Mouse (Mus musculus) C2C12 (cell line): ENCODE measurements around the gene Glt1d1. TPM values are rescaled to one million over a fixed set of nuclear protein-coding genes. Genes with fewer than 3 reads are reported as not detected.

Source experiments
- H3K27me3 ChIP-seq: one replicate; pipeline ENCODE4 v1.6.1; 2011; ENCODE audit not compliant: control insufficient read depth, insufficient read depth, insufficient read length
- H3K36me3 ChIP-seq: one replicate; pipeline ENCODE4 v1.6.1; 2011; ENCODE audit not compliant: control insufficient read depth, insufficient read depth
- H3K4me3 ChIP-seq: one replicate; pipeline ENCODE4 v1.5.1; 2011; ENCODE audit warnings: mild to moderate bottlenecking, control low read depth; ENCODE audit not compliant: poor library complexity, insufficient read depth, severe bottlenecking
- H3K79me2 ChIP-seq: one replicate; pipeline ENCODE4 v1.6.1; 2011; ENCODE audit not compliant: control insufficient read depth, insufficient read depth
- H3K79me3 ChIP-seq: one replicate; pipeline ENCODE4 v1.6.1; 2011; ENCODE audit warnings: low read depth, control low read depth
- H3ac ChIP-seq: one replicate; pipeline ENCODE3; 2011; ENCODE audit warnings: low read depth; ENCODE audit not compliant: control insufficient read depth, insufficient read length
- CEBPB ChIP-seq: IDR thresholded peaks from one replicate; pipeline ENCODE4 v1.6.1; 2011; ENCODE audit warnings: low read depth, mild to moderate bottlenecking, control low read depth, moderate library complexity
- CTCF ChIP-seq: IDR thresholded peaks from one replicate; pipeline ENCODE4 v1.5.1; 2011; ENCODE audit not compliant: control insufficient read depth, insufficient read depth, insufficient read length
- FOSL1 ChIP-seq: IDR thresholded peaks from one replicate; pipeline ENCODE4 v1.8.0; 2011; ENCODE audit warnings: mild to moderate bottlenecking, low read length; ENCODE audit not compliant: poor library complexity, insufficient read depth, severe bottlenecking
- MAX ChIP-seq: IDR thresholded peaks from one replicate; pipeline ENCODE4 v1.6.1; 2011; ENCODE audit warnings: mild to moderate bottlenecking, control low read depth
- MYOD1 ChIP-seq: IDR thresholded peaks from one replicate; pipeline ENCODE4 v1.6.1; 2011; ENCODE audit warnings: low read depth; ENCODE audit not compliant: control insufficient read depth, insufficient read length
- MYOG ChIP-seq: IDR thresholded peaks from one replicate; pipeline ENCODE4 v1.6.1; 2011; ENCODE audit not compliant: control insufficient read depth, insufficient read length; ENCODE audit errors: extremely low read depth
- USF1 ChIP-seq: IDR thresholded peaks from one replicate; pipeline ENCODE4 v1.6.1; 2011; ENCODE audit warnings: low read depth, mild to moderate bottlenecking, control low read depth, moderate library complexity
- polyA plus RNA-seq: library from polyadenylated mRNA; unstranded; fragments of >200 nt; fragmentation: generic; extraction: Trizol; gene quantifications from one replicate; pipeline ENCODE4 v1.2.1, GENCODE M21; 2012; ENCODE audit warnings: missing spikeins

The Glt1d1 gene
- polyA plus RNA-seq, 1 experiment = not detected

DNA sequence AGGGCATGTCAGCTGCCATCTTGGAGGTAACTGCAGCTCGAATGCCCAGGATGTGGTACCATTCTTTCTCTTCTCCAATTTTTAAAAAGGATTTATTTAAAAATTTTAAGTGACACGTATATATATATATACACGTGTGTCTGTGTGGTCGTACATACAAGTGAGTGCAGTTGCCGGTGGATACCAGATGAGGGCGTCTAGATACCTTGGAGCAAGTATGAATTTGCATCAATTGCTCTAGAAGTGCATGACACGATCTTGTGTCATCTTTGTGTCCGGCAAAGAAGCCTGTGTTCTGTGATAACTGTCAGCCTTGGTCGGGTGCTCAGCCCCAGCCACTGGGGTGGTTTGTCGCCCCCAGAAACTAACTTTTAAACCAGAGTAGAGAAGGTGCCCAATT lies 59.0 kb downstream of the Glt1d1 start:
- TF ChIP-seq CTCF (no peak), MAX (no peak), USF1 (no peak), FOSL1 (no peak), CEBPB (no peak), MYOG (no peak), MYOD1 (no peak)
- no peak overlapping the region for H3ac ChIP-seq
- no peaks in the 10 kb centered on the region for H3K36me3 ChIP-seq

DNA sequence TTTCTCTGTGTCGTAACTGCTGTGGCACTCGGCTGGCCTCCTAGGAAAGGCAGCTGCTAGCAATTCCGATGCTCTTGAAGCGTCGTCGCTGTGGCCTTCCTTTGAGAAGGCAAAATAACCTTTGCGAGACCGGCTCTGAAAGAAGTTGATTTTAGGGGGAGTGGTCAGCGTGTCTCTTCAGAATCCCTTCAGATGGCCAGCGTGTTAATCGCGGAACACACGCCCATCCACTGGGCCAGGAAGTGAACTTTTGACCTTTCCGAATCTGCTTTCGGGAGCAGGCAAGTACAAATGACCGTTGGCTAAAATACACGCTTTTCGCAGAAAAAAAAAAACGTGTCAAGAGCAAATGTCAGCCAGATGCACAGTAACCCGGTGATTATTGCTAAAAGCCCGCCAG lies 59.5 kb downstream of the Glt1d1 start:
- Histone ChIP-seq H3K27me3 (no peaks in the 10 kb centered on the region), H3K36me3 (no peaks in the 10 kb centered on the region), H3K79me2 (no peaks in the 10 kb centered on the region), H3K4me3 (no peak overlapping the region), H3K79me3 (no peaks in the 10 kb centered on the region), H3ac (no peak overlapping the region)
- TF ChIP-seq USF1 = no peak
- TF ChIP-seq FOSL1 = no peak
- TF ChIP-seq MYOG = no peak
- no peak for TF ChIP-seq MAX
- no peak for TF ChIP-seq CEBPB

More for the DNA sequence above, 59.0 kb downstream of the Glt1d1 start:
- H3K27me3 ChIP-seq = no peaks in the 10 kb centered on the region
- H3K4me3 ChIP-seq = no peak overlapping the region
- H3K79me3 ChIP-seq = no peaks in the 10 kb centered on the region
- no peaks in the 10 kb centered on the region for H3K79me2 ChIP-seq

DNA sequence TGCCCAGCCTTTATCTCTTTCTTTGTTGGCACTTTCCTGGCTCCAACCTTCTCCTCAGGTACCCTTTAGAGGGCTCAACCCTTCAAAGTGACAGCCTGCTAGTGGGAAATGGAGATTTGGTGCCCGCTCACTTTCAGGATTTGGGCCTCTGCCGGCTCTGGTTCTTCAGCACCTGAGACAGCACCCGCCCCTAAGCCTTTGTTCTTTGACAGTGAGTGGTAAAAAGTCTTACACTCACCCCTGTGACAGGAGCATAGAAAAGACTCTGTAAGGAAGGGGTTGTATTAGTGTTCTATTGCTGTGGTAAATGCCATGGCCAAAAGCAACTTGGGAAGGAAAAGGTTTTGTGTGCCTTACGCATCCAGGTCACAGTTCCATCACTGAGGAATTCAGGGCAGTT lies 63.8 kb downstream of the Glt1d1 start:
- H3K79me2 ChIP-seq = no peaks in the 10 kb centered on the region
- no peaks in the 10 kb centered on the region for H3K36me3 ChIP-seq
- H3K27me3 ChIP-seq = no peaks in the 10 kb centered on the region
- TF ChIP-seq CTCF (no peak), MAX (no peak)
- no peak overlapping the region for H3K4me3 ChIP-seq
- H3ac ChIP-seq = no peak overlapping the region
- no peaks in the 10 kb centered on the region for H3K79me3 ChIP-seq

DNA sequence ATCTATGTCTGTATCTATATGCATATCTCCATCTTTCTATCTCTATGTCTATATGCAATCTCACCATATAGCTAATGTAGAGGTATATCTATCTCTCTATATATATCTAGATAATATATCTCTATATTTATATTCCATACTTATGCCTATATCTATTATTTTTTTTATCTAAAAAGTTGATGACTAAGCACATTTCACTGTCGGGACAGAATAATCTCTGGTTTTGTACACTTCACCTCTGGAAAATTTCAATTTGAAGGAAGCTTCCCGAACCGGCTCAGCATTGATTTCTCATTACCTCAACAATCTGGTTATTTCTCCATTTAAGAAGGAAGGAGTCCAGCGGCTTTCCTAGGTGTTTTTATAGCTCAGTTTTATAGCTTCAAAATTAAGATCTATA lies 64.5 kb downstream of the Glt1d1 start:
- no peaks in the 10 kb centered on the region for H3K27me3 ChIP-seq
- H3ac ChIP-seq = no peak overlapping the region
- no peaks in the 10 kb centered on the region for H3K36me3 ChIP-seq
- no peak overlapping the region for H3K4me3 ChIP-seq
- H3K79me3 ChIP-seq = no peaks in the 10 kb centered on the region
- H3K79me2 ChIP-seq = no peaks in the 10 kb centered on the region
- TF ChIP-seq CTCF = no peak
- no peak for TF ChIP-seq FOSL1
- no peak for TF ChIP-seq CEBPB
- no peak for TF ChIP-seq USF1
- no peak for TF ChIP-seq MYOG
- TF ChIP-seq MAX = no peak

DNA sequence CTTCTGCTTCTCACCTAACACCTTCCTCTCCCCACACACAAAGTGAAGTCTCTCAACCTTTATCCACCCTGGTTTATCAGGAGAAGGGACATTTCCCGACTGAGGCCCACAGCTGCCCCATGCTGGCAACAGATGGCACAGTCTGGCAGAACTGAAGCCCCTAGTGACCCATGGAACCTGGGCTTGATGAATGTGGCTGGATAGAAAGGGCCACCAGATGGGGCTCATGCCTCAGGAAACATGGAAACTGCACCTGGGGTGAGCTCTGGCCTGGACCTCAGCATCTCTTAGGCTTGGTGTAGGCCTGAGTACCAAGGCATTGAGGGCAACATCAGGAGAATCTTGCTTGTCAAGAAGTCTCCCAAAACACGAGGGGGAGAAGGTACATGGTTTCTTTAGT lies 66.5 kb downstream of the Glt1d1 start:
- Histone ChIP-seq H3K79me2 (no peaks in the 10 kb centered on the region), H3K27me3 (no peaks in the 10 kb centered on the region), H3K36me3 (no peaks in the 10 kb centered on the region), H3K79me3 (no peaks in the 10 kb centered on the region), H3K4me3 (no peak overlapping the region), H3ac (no peak overlapping the region)
- no peak for TF ChIP-seq CEBPB
- no peak for TF ChIP-seq USF1
- no peak for TF ChIP-seq MAX
- no peak for TF ChIP-seq MYOG
- no peak for TF ChIP-seq FOSL1
- no peak for TF ChIP-seq CTCF
- no peak for TF ChIP-seq MYOD1

DNA sequence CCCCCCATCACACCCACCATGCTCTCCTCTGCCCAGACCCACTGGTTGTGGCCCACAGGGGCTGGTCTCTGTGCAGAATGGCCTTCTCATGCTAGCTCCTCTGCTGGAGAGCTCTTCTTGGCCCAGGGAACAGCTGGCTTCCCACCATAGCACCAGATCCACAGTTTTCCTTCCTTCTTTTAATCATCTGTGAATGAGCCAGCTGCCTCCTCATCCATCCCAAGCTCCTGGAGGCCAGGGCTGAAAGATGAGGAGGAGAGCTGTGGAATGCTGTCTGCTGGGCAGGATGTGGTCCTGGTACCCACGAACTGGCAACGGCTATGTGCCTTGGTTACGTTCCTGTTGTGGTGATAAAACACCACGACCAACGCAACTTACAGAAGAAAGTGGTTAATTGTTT lies 67.6 kb downstream of the Glt1d1 start:
- no peak for TF ChIP-seq FOSL1
- H3K4me3 ChIP-seq = no peak overlapping the region
- H3K36me3 ChIP-seq = no peaks in the 10 kb centered on the region
- H3K27me3 ChIP-seq = no peaks in the 10 kb centered on the region
- no peak overlapping the region for H3ac ChIP-seq
- no peaks in the 10 kb centered on the region for H3K79me3 ChIP-seq
- H3K79me2 ChIP-seq = no peaks in the 10 kb centered on the region

DNA sequence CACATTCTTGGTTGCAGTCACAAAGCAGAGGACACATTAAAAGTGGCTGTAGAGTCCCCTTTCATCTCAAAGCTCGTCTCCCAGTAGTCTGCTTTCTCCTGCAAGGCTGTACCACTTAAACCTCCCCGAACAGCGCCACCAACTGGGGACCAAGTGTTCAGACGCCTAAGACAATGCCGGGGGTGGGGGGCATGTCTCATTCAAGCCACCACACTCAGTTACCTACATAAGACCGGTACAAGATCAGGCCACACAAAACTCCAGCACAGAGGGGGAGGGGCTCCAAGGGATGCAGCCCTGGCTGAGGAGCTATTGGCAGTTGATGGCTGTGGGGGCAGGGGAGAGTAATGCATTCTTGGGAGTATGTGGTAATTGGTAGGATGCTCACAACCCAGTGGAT lies 68.1 kb downstream of the Glt1d1 start:
- H3K4me3 ChIP-seq = no peak overlapping the region
- no peaks in the 10 kb centered on the region for H3K27me3 ChIP-seq
- no peaks in the 10 kb centered on the region for H3K36me3 ChIP-seq
- TF ChIP-seq USF1 (no peak), MYOG (no peak), MAX (no peak), CEBPB (no peak), CTCF (no peak), MYOD1 (no peak), FOSL1 (no peak)
- H3K79me2 ChIP-seq = no peaks in the 10 kb centered on the region
- H3K79me3 ChIP-seq = no peaks in the 10 kb centered on the region
- H3ac ChIP-seq = no peak overlapping the region
